Mouse (Mus musculus) cerebellum, adult 2 months (tissue): ENCODE measurements at regions not wholly inside any gene's neighbourhood (a gene's known extent, or its start where the extent isn't known, plus 50 kb on each side); places are given as distances from the start of the nearest gene placed in this dataset.

Experiments
- CTCF ChIP-seq: fragments of 200-500 bp; IDR thresholded peaks from 2 replicates; pipeline ENCODE4 v1.5.1; 2011; ENCODE audit warnings: low read depth, mild to moderate bottlenecking, control low read depth, low read length, moderate library complexity, borderline replicate concordance; ENCODE audit not compliant: insufficient read depth
- POLR2A ChIP-seq: fragments of 200-500 bp; IDR thresholded peaks from 2 replicates; pipeline ENCODE4 v1.6.1; 2011; ENCODE audit warnings: low read length, control low read depth, borderline replicate concordance; ENCODE audit not compliant: insufficient read depth

- no peak for TF ChIP-seq CTCF
- TF ChIP-seq POLR2A = no peak
Measured at GRCm38 (mm10) chr14:99435512-99435911, 137.0 kb downstream of the Klf5 start.
